8 mouse cellular contexts compared by ENCODE assay signal in genomic region chr11:87404876-87405275, GRCm38 (mm10). TPM values are rescaled to one million over a fixed set of nuclear protein-coding genes. Genes with fewer than 3 reads are reported as not detected.
DNase-seq lines count a peak whose midpoint lies in the region; ATAC-seq and TF ChIP-seq lines count a peak whose summit lies in the region.

Gene Rad51c, minus strand, starts transcription at chr11:87404954.
Gene Tex14, plus strand, starts transcription at chr11:87405065.

- no peak for TF ChIP-seq CTCF in kidney, adult 2 months (conservative IDR thresholded peaks at IDR 0.05; ENCODE audit: insufficient read depth, insufficient read length, low read depth, low read length)
- no peak for TF ChIP-seq CTCF in hindbrain, postnatal 0 days (IDR thresholded peaks at IDR 0.05; ENCODE audit: low read depth)

- DNase-seq in kidney, adult 2 months, result no peak
- no peak for DNase-seq in kidney, postnatal 4 days
- DNase-seq in ES-E14 (ENCODE audit: low read depth, low spot score) (no peak), MN1 (ENCODE audit: low spot score) (no peak)
- no peak for DNase-seq in embryonic facial prominence, embryonic 14.5 days (ENCODE audit: low spot score)
- no peak for DNase-seq in hindbrain, postnatal 0 days (ENCODE audit: low spot score)
- DNase-seq in thymus, postnatal 14 days, result peak; percentile 51

- peak within 1 kb of the TSS; percentile 93 for H3K9ac ChIP-seq in ES-E14 (ENCODE audit: insufficient read depth, low read depth, low read length, poor library complexity, severe bottlenecking)
- H3K9ac ChIP-seq in embryonic facial prominence, embryonic 14.5 days (ENCODE audit: low read depth, low read length), result peak within 1 kb of the TSS; percentile 80
- H3K9ac ChIP-seq in hindbrain, postnatal 0 days (replicated peaks; ENCODE audit: low read length), result peak within 1 kb of the TSS; percentile 73

- H3K4me1 ChIP-seq in kidney, adult 2 months (ENCODE audit: control insufficient read depth, insufficient read depth, low read length), result no peaks in the 10 kb centered on the region; the same call in 1 of the 2 replicates
- no peaks in the 10 kb centered on the region for H3K4me1 ChIP-seq in ES-E14 (ENCODE audit: control insufficient read depth in 2 of 2, insufficient read depth in 2 of 2, low read length in 2 of 2, poor library complexity in 1 of 2)
- H3K4me1 ChIP-seq in embryonic facial prominence, embryonic 14.5 days (ENCODE audit: control insufficient read depth, insufficient read depth, low read length), result peaks cover 4% of the 10 kb centered on the region
- H3K4me1 ChIP-seq in hindbrain, postnatal 0 days (ENCODE audit: insufficient read depth, low read length), result no peaks in the 10 kb centered on the region

- H3K4me3 ChIP-seq in kidney, adult 2 months (ENCODE audit: insufficient read depth, low read depth, low read length), result peak within 1 kb of the TSS; percentile 65
- peak within 1 kb of the TSS; percentile 81 to 84 for H3K4me3 ChIP-seq in ES-E14 (ENCODE audit: insufficient read depth in 1 of 2, low read depth in 1 of 2, low read length in 2 of 2, poor library complexity in 1 of 2, severe bottlenecking in 1 of 2)
- H3K4me3 ChIP-seq in embryonic facial prominence, embryonic 14.5 days (ENCODE audit: low read depth, low read length), result peak within 1 kb of the TSS; percentile 64
- peak within 1 kb of the TSS; percentile 69 for H3K4me3 ChIP-seq in hindbrain, postnatal 0 days (ENCODE audit: low read length)
- peak within 1 kb of the TSS; percentile 46 for H3K4me3 ChIP-seq in macrophage (ENCODE audit: inconsistent target)

- 82% methylated on average over 27 of the region's 27 CpGs for WGBS in kidney, adult 2 months
- WGBS in embryonic facial prominence, embryonic 14.5 days, result 79% methylated on average over 27 of the region's 27 CpGs
- 77% methylated on average over 27 of the region's 27 CpGs for WGBS in hindbrain, postnatal 0 days
- WGBS in macrophage (ENCODE audit: missing documents), result 92% methylated on average over 27 of the region's 27 CpGs

- no peak for TF ChIP-seq POLR2A in kidney, adult 2 months (IDR thresholded peaks at IDR 0.05; ENCODE audit: low read depth, low read length)

- peak within 1 kb of the TSS; percentile 74 for H3K4me2 ChIP-seq in embryonic facial prominence, embryonic 14.5 days (ENCODE audit: low read depth, low read length)
- peak within 1 kb of the TSS; percentile 63 for H3K4me2 ChIP-seq in hindbrain, postnatal 0 days (ENCODE audit: low read depth, low read length)

- H3K27ac ChIP-seq in kidney, adult 2 months (ENCODE audit: insufficient read depth, low read depth, low read length), result peak within 1 kb of the TSS; percentile 44
- H3K27ac ChIP-seq in ES-E14 (ENCODE audit: insufficient read depth, low read depth, low read length, poor library complexity, severe bottlenecking) (peak within 1 kb of the TSS; percentile 89), macrophage (peak within 1 kb of the TSS; percentile 50)
- peak within 1 kb of the TSS; percentile 95 for H3K27ac ChIP-seq in embryonic facial prominence, embryonic 14.5 days (replicated peaks; ENCODE audit: low read depth, low read length)
- peak within 1 kb of the TSS; percentile 88 for H3K27ac ChIP-seq in hindbrain, postnatal 0 days

- ATAC-seq in embryonic facial prominence, embryonic 14.5 days (ENCODE audit: low read depth), result no peak
- no peak; the same call in 1 of the 2 replicates for ATAC-seq in hindbrain, postnatal 0 days

- H3K36me3 ChIP-seq in kidney, adult 2 months (ENCODE audit: control insufficient read depth, insufficient read depth, low read length), result no peaks in the 10 kb centered on the region
- H3K36me3 ChIP-seq in ES-E14 (ENCODE audit: control insufficient read depth, insufficient read depth, low read length, poor library complexity, severe bottlenecking) (no peaks in the 10 kb centered on the region), macrophage (ENCODE audit: inconsistent target) (no peaks in the 10 kb centered on the region)
- no peaks in the 10 kb centered on the region for H3K36me3 ChIP-seq in embryonic facial prominence, embryonic 14.5 days (ENCODE audit: control insufficient read depth, insufficient read depth, low read length)
- H3K36me3 ChIP-seq in hindbrain, postnatal 0 days (ENCODE audit: insufficient read depth, low read length), result no peaks in the 10 kb centered on the region

- in situ Hi-C loops in ES-E14 (cut with MboI; ENCODE audit: low sequenced_read_pairs in 2 of 2, unreplicated experiment in 2 of 2), result no loop called here

- no peaks in the 10 kb centered on the region; the same call in 1 of the 2 replicates for H3K9me3 ChIP-seq in ES-E14 (ENCODE audit: control insufficient read depth, insufficient read depth, low read depth, low read length)
- H3K9me3 ChIP-seq in embryonic facial prominence, embryonic 14.5 days (ENCODE audit: control insufficient read depth, low read length), result no peaks in the 10 kb centered on the region
- no peaks in the 10 kb centered on the region for H3K9me3 ChIP-seq in hindbrain, postnatal 0 days (ENCODE audit: low read length)

- no peaks in the 10 kb centered on the region for H3K79me2 ChIP-seq in macrophage (ENCODE audit: inconsistent target)

- no peaks in the 10 kb centered on the region for H3K27me3 ChIP-seq in kidney, adult 2 months (replicated peaks; ENCODE audit: control insufficient read depth, insufficient read depth, low read length)
- H3K27me3 ChIP-seq in embryonic facial prominence, embryonic 14.5 days (replicated peaks; ENCODE audit: control insufficient read depth, insufficient read depth, low read length), result no peaks in the 10 kb centered on the region
- no peaks in the 10 kb centered on the region for H3K27me3 ChIP-seq in hindbrain, postnatal 0 days (ENCODE audit: insufficient read depth, low read length)

TF ChIP-seq in ES-E14, 5 proteins besides CTCF, POLR2A, EP300 and RAD21:
- no peak for TF ChIP-seq MAFK (IDR thresholded peaks at IDR 0.05; ENCODE audit: insufficient read depth, low read depth, low read length)
- no peak for TF ChIP-seq HCFC1 (IDR thresholded peaks at IDR 0.05; ENCODE audit: borderline replicate concordance, insufficient read depth, low read length)
- no peak for TF ChIP-seq CHD2 (IDR thresholded peaks at IDR 0.05; ENCODE audit: low read depth, low read length)
- TF ChIP-seq ZC3H11A (IDR thresholded peaks at IDR 0.05; ENCODE audit: borderline replicate concordance, low read depth, low read length), result no peak
- TF ChIP-seq ZNF384 (IDR thresholded peaks at IDR 0.05; ENCODE audit: low read depth, low read length), result no peak

RNA-seq across cellular contexts. Expression of gene Rad51c, which starts in this region (rescaled TPM):
- polyA plus RNA-seq in kidney, adult 2 months (2012; rRNA removed), result 0.46 and 0.77 TPM in 2 replicates
- total RNA-seq in ES-E14 (2012; rRNA removed), result 6.7 and 9.9 TPM in 2 replicates
- polyA plus RNA-seq in embryonic facial prominence, embryonic 14.5 days (2014; fragmentation: Nextera tagmentation; extraction: Ambion mirVana), result 5.2 and 7.2 TPM in 2 replicates
- total RNA-seq in hindbrain, postnatal 0 days (2014; rRNA removed), result 3.5 and 3.7 TPM in 2 replicates
- polyA plus RNA-seq in hindbrain, postnatal 0 days (2015; fragmentation: Nextera tagmentation; extraction: Ambion mirVana), result 2.0 and 4.2 TPM in 2 replicates
- total RNA-seq in macrophage (2018; cell fraction: chromatin; rRNA removed), result 1 to 10 TPM in 1 of 26 experiments, under 1 TPM in 9, not detected in 16; 0.20 to 1.1 (median 0.42) TPM
- total RNA-seq in macrophage (2018; cell fraction: cytosol; rRNA removed), result 1 to 10 TPM in 1 of 26 experiments, under 1 TPM in 25; 0.26 to 1.1 (median 0.51) TPM
- total RNA-seq in macrophage (2018; cell fraction: nucleus; rRNA removed), result 1 to 10 TPM in 1 of 26 experiments, under 1 TPM in 12, not detected in 13; 0.15 to 2.6 (median 0.58) TPM
- polyA plus RNA-seq in macrophage (2018), result 0.40 to 3.3 TPM (median 1.1 TPM) in 3 replicates

RNA-seq across cellular contexts. Expression of gene Tex14, which starts in this region (rescaled TPM):
- polyA plus RNA-seq in kidney, adult 2 months (2012; rRNA removed), result 0.08 and 0.34 TPM in 2 replicates
- 10.4 and 11.4 TPM in 2 replicates for total RNA-seq in ES-E14 (2012; rRNA removed)
- polyA plus RNA-seq in embryonic facial prominence, embryonic 14.5 days (2014; fragmentation: Nextera tagmentation; extraction: Ambion mirVana), result 4.8 and 5.6 TPM in 2 replicates
- total RNA-seq in hindbrain, postnatal 0 days (2014; rRNA removed), result 0.47 and 0.73 TPM in 2 replicates
- 2.6 and 3.4 TPM in 2 replicates for polyA plus RNA-seq in hindbrain, postnatal 0 days (2015; fragmentation: Nextera tagmentation; extraction: Ambion mirVana)
- total RNA-seq in macrophage (2018; cell fraction: chromatin; rRNA removed), result 1 to 10 TPM in 8 of 26 experiments, under 1 TPM in 18; 0.13 to 2.1 (median 0.65) TPM
- total RNA-seq in macrophage (2018; cell fraction: cytosol; rRNA removed), result under 1 TPM in 24 of 26 experiments, not detected in 2; 0.03 to 0.77 (median 0.10) TPM
- total RNA-seq in macrophage (2018; cell fraction: nucleus; rRNA removed), result 1 to 10 TPM in 6 of 26 experiments, under 1 TPM in 18, not detected in 2; 0.14 to 7.7 (median 0.61) TPM
- polyA plus RNA-seq in macrophage (2018), result 0.13 to 0.30 TPM in 2 of 3 replicates, not detected in the other

Comparison
In these comparisons a context has a peak if more than half of its experiments do, and no peak if none do; other contexts are left out.
1. H3K27ac ChIP-seq: peak in every context shown above with its lines; median percentile 95 in embryonic facial prominence, embryonic 14.5 days; 89 in ES-E14; 88 in hindbrain, postnatal 0 days; 50 in macrophage; 44 in kidney, adult 2 months.